Mouse (Mus musculus): Measurements from ENCODE around the gene Esp15.
"Not testable (repeated sequence)": the region's sequence is repeated elsewhere in the genome, so short reads cannot be mapped to it uniquely, and the experiment has no call there.

Gene Esp15

DNA sequence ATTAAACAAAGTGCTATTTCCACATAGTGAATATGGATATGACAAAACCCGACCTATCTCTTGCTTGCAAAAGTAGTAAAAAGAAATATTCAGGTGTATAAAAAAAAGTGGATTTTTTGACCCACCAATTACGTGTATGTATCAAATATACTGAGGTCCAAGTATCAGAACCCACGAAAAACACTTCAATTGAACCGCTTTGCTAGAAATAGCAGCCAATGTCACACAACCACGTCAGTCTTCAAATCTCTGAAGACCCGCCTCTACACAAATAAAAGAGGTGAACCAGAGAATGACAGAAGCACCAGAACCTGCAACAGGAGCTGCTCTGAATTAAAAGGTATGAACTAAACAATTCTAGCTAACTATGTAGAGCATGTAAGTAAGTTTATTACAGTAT lies at the start of gene Esp15:
TSS of gene Esp15 (plus strand) at position 301 of the 400 bp plus-strand sequence.
- not testable (repeated sequence) for DNase-seq (ENCODE audit: low spot score in 2 of 2)

DNA sequence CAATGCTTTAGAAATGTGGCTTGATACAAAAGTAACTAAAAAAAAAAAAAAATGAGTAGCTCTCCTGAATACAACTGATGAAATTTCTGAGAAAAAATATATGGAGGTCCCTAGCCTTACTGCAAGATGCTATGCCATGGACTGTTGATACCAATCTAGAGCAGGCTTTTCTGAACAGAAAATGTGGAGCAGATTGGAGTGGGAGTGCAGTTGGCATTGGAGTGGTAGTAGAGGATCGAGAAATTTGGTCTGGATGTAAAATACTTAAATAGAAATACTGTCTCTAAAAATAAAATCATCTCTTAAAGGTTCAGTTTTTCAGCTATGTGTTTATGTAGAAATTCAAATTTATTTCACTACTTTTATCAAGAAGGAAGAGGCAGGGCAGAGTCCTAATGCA lies 49.2 kb upstream of the Esp15 start:
- DNase-seq (ENCODE audit: low spot score in 2 of 2) = no peak
